Mouse (Mus musculus): ENCODE data around the gene Clstn2.

GRCm38 (mm10) chr9:97538075-97538779, 494.8 kb downstream of the Clstn2 start:
- no peak for TF ChIP-seq POLR2A (IDR thresholded peaks at IDR 0.05; ENCODE audit: insufficient read depth, low read depth, low read length)
- no peak for TF ChIP-seq CTCF (IDR thresholded peaks at IDR 0.05; ENCODE audit: insufficient read depth, low read depth, low read length)

Measured in olfactory bulb, adult 2 months (tissue).